Mouse (Mus musculus) CH12.LX (cell line): ENCODE data around the gene Hnrnpul1. TPM values are rescaled to one million over a fixed set of nuclear protein-coding genes. Genes with fewer than 3 reads are reported as not detected.

Experiments used
- DNase-seq: peaks from one replicate; pipeline ENCODE4 v3.0.0-alpha.2; 2013; ENCODE audit errors: extremely low read depth
- H3K27ac ChIP-seq: 2 replicates; pipeline ENCODE4 v1.5.1; 2012; ENCODE audit warnings: low read depth, mild to moderate bottlenecking, control low read depth, moderate library complexity; ENCODE audit not compliant: insufficient read depth
- H3K27me3 ChIP-seq: replicated peaks from 2 replicates; pipeline ENCODE3; 2012; ENCODE audit warnings: inconsistent platforms
- H3K36me3 ChIP-seq, 2 experiments: replicated peaks in 1 of 2; 2 replicates each; pipeline versions ENCODE3 to v1.6.1; 2012; ENCODE audit warnings: inconsistent platforms in 1 of 2, low read length in 1 of 2, mild to moderate bottlenecking in 1 of 2, mixed read lengths in 1 of 2, moderate library complexity in 1 of 2; ENCODE audit not compliant: control insufficient read depth in 1 of 2, insufficient read depth in 1 of 2
- H3K4me1 ChIP-seq, 2 experiments: 2 replicates each; pipeline ENCODE4 v1.6.1; 2012; ENCODE audit warnings: inconsistent platforms in 1 of 2, moderate library complexity in 1 of 2; ENCODE audit not compliant: insufficient read depth in 2 of 2, control insufficient read depth in 1 of 2
- H3K4me2 ChIP-seq: 2 replicates; pipeline ENCODE4 v1.6.1; 2012; ENCODE audit warnings: low read depth, mild to moderate bottlenecking, control low read depth; ENCODE audit not compliant: poor library complexity, insufficient read depth, severe bottlenecking
- H3K4me3 ChIP-seq, 3 experiments: fragments of 150-350 bp in 1 of 3; sonication (generic) in 1 of 3; replicated peaks in 1 of 3; 2 replicates each; pipeline versions ENCODE3 to v1.5.1; 2011 to 2012; ENCODE audit warnings: low read depth in 2 of 3, low read length in 2 of 3, mild to moderate bottlenecking in 2 of 3, moderate library complexity in 2 of 3, control low read depth in 1 of 3, improper control_type of control experiment in 1 of 3, inconsistent platforms in 1 of 3, mixed read lengths in 1 of 3; ENCODE audit not compliant: poor library complexity in 1 of 3
- H3K79me2 ChIP-seq: replicated peaks from 2 replicates; pipeline ENCODE4 v1.6.1; 2012; ENCODE audit warnings: mild to moderate bottlenecking, moderate library complexity; ENCODE audit not compliant: control insufficient read depth, poor library complexity, insufficient read depth, severe bottlenecking; ENCODE audit errors: extremely low read depth
- H3K9ac ChIP-seq: 2 replicates; pipeline ENCODE4 v1.6.1; 2012; ENCODE audit warnings: low read depth, mild to moderate bottlenecking, control low read depth, moderate library complexity; ENCODE audit not compliant: insufficient read depth
- H3K9me3 ChIP-seq: replicated peaks from 2 replicates; pipeline ENCODE3; 2012; ENCODE audit warnings: low read length, inconsistent platforms, mixed read lengths
- BHLHE40 ChIP-seq: IDR thresholded peaks from 2 replicates; pipeline ENCODE4 v1.6.1; 2011; ENCODE audit warnings: mild to moderate bottlenecking, low read depth, low read length, improper control_type of control experiment
- CHD2 ChIP-seq: IDR thresholded peaks from 2 replicates; pipeline ENCODE4 v1.6.1; 2011; ENCODE audit warnings: low read length, improper control_type of control experiment
- ELF1 ChIP-seq: IDR thresholded peaks from 2 replicates; pipeline ENCODE4 v1.6.1; 2014; ENCODE audit warnings: low read depth, mild to moderate bottlenecking, inconsistent platforms, low read length, improper control_type of control experiment
- EP300 ChIP-seq: IDR thresholded peaks from 2 replicates; pipeline ENCODE4 v1.6.1; 2011; ENCODE audit warnings: low read length, improper control_type of control experiment
- ETS1 ChIP-seq: conservative IDR thresholded peaks from 2 replicates; pipeline ENCODE4 v1.6.1; 2012; ENCODE audit warnings: low read depth, mild to moderate bottlenecking, inconsistent platforms, low read length, improper control_type of control experiment, moderate library complexity
- HCFC1 ChIP-seq: IDR thresholded peaks from 2 replicates; pipeline ENCODE4 v1.6.1; 2012; ENCODE audit warnings: low read depth, mild to moderate bottlenecking, inconsistent platforms, low read length, improper control_type of control experiment
- JUND ChIP-seq: conservative IDR thresholded peaks from 2 replicates; pipeline ENCODE4 v1.6.1; 2011; ENCODE audit warnings: low read depth, low read length, improper control_type of control experiment
- KAT2A ChIP-seq: IDR thresholded peaks from 2 replicates; pipeline ENCODE4 v1.6.1; 2012; ENCODE audit warnings: low read length, improper control_type of control experiment, inconsistent platforms; ENCODE audit not compliant: insufficient replicate concordance
- MAFK ChIP-seq: IDR thresholded peaks from 2 replicates; pipeline ENCODE4 v1.6.1; 2011; ENCODE audit warnings: low read length, improper control_type of control experiment; ENCODE audit not compliant: insufficient replicate concordance
- MEF2A ChIP-seq: IDR thresholded peaks from 2 replicates; pipeline ENCODE4 v1.6.1; 2014; ENCODE audit warnings: low read depth, mild to moderate bottlenecking, inconsistent platforms, low read length, improper control_type of control experiment, borderline replicate concordance
- MXI1 ChIP-seq: IDR thresholded peaks from 2 replicates; pipeline ENCODE4 v1.6.1; 2011; ENCODE audit warnings: mild to moderate bottlenecking, low read depth, low read length, improper control_type of control experiment
- POLR2A ChIP-seq: IDR thresholded peaks from 2 replicates; pipeline ENCODE4 v1.6.1; 2011; ENCODE audit warnings: low read depth, mild to moderate bottlenecking, improper control_type of control experiment, low read length
- RAD21 ChIP-seq: IDR thresholded peaks from 2 replicates; pipeline ENCODE4 v1.6.1; 2011; ENCODE audit warnings: low read depth, mild to moderate bottlenecking, low read length, improper control_type of control experiment, moderate library complexity
- SMC3 ChIP-seq: IDR thresholded peaks from 2 replicates; pipeline ENCODE4 v1.6.1; 2011; ENCODE audit warnings: low read depth, low read length, improper control_type of control experiment
- TBP ChIP-seq: conservative IDR thresholded peaks from 2 replicates; pipeline ENCODE4 v1.6.1; 2011; ENCODE audit warnings: low read depth, low read length, improper control_type of control experiment
- TCF12 ChIP-seq: IDR thresholded peaks from 2 replicates; pipeline ENCODE4 v1.6.1; 2014; ENCODE audit warnings: low read depth, mild to moderate bottlenecking, inconsistent platforms, low read length, improper control_type of control experiment
- UBTF ChIP-seq: IDR thresholded peaks from 2 replicates; pipeline ENCODE4 v1.6.1; 2012; ENCODE audit warnings: low read depth, mild to moderate bottlenecking, inconsistent platforms, low read length, improper control_type of control experiment, moderate library complexity
- USF2 ChIP-seq: conservative IDR thresholded peaks from 2 replicates; pipeline ENCODE4 v1.6.1; 2011; ENCODE audit warnings: low read depth, low read length, improper control_type of control experiment
- ZMIZ1 ChIP-seq: IDR thresholded peaks from 2 replicates; pipeline ENCODE4 v1.6.1; 2012; ENCODE audit warnings: low read depth, mild to moderate bottlenecking, inconsistent platforms, low read length, improper control_type of control experiment
- dilution Hi-C: fragments of 300-500 bp; cut with MboI; formaldehyde crosslinking; loops from 2 replicates; pipeline ENCODE4 v1.14.3; 2020; ENCODE audit warnings: low sequenced_read_pairs; ENCODE audit not compliant: extremely low pct_unique_long_range_greater_than_20kb, extremely low pct_ligation_motif_present
- in situ Hi-C: fragments of 300-500 bp; cut with MboI; formaldehyde crosslinking; loops from 3 replicates; pipeline ENCODE4 v1.14.3; 2019; ENCODE audit warnings: low sequenced_read_pairs, low pct_ligation_motif_present, low pct_unique_long_range_greater_than_20kb, mixed read lengths
- polyA plus RNA-seq: library from polyadenylated mRNA; unstranded; fragments of >175 nt; gene quantifications from 2 replicates; pipeline ENCODE4 v1.2.1, GENCODE M21; 2012; ENCODE audit warnings: low read depth; ENCODE audit not compliant: insufficient read length
- total RNA-seq, 2 experiments: library from RNA; depleted of rRNA; stranded (reverse); fragments of 300-350 nt in 1 of 2; fragments of >200 nt in 1 of 2; gene quantifications; 2 replicates each; pipeline ENCODE4 v1.2.3; 2012 to 2014

Hnrnpul1 gene
- total and polyA plus RNA-seq, 3 experiments = 52.6 to 188 (median 72.2) TPM

- no peak for DNase-seq
- H3K9me3 ChIP-seq = peaks cover 22% of the 10 kb centered on the region
- peaks cover 47 to 84% of the 10 kb centered on the region in 2 experiments for H3K36me3 ChIP-seq
- dilution Hi-C loops (no loop called here), in situ Hi-C loops (no loop called here)
- TF ChIP-seq MXI1 (no peak), POLR2A (no peak), ELF1 (no peak), ETS1 (no peak), USF2 (no peak), KAT2A (no peak), HCFC1 (no peak), SMC3 (no peak), CHD2 (no peak), RAD21 (no peak)
- peaks cover 19 to 49% of the 10 kb centered on the region in 2 experiments for H3K4me1 ChIP-seq
- no peak overlapping the region for H3K27ac ChIP-seq
- H3K79me2 ChIP-seq = no peaks in the 10 kb centered on the region
- no peak overlapping the region for H3K4me3 ChIP-seq
- H3K4me2 ChIP-seq = no peak overlapping the region
- no peak overlapping the region for H3K9ac ChIP-seq
- H3K27me3 ChIP-seq = no peaks in the 10 kb centered on the region
Observed at GRCm38 (mm10) chr7:25704716-25705364, 49.7 kb downstream of the Hnrnpul1 start.

GRCm38 (mm10) chr7:25703793-25704494 lies 50.6 kb downstream of the Hnrnpul1 start:
- no peak for TF ChIP-seq MEF2A
- TF ChIP-seq CHD2 = no peak
- no peak for TF ChIP-seq TCF12
- TF ChIP-seq JUND = no peak
- no peak for TF ChIP-seq BHLHE40
- TF ChIP-seq MAFK = no peak
- no peak for TF ChIP-seq RAD21
- TF ChIP-seq UBTF = no peak
- no peak for TF ChIP-seq TBP
- TF ChIP-seq EP300 = no peak
- TF ChIP-seq ZMIZ1 = no peak
- no peak for DNase-seq
- H3K27me3 ChIP-seq = no peaks in the 10 kb centered on the region
- dilution Hi-C loops (no loop called here), in situ Hi-C loops (no loop called here)
- no peak overlapping the region for H3K4me3 ChIP-seq
- peaks cover 50 to 87% of the 10 kb centered on the region in 2 experiments for H3K36me3 ChIP-seq
- no peak overlapping the region for H3K4me2 ChIP-seq
- H3K9ac ChIP-seq = no peak overlapping the region
- peaks cover 19 to 41% of the 10 kb centered on the region in 2 experiments for H3K4me1 ChIP-seq
- no peaks in the 10 kb centered on the region for H3K79me2 ChIP-seq
- H3K27ac ChIP-seq = no peak overlapping the region
- peaks cover 25% of the 10 kb centered on the region for H3K9me3 ChIP-seq
